Mouse (Mus musculus) liver, embryonic 12.5 days (tissue): ENCODE results near the gene Serpinb6c. TPM values are rescaled to one million over a fixed set of nuclear protein-coding genes. Genes with fewer than 3 reads are reported as not detected.

ENCODE experiments used
- ATAC-seq: fragments of 200-750 bp; cut with Nextera tagmentation; 2 replicates; pipeline ENCODE4 v1.8.0; 2017; ENCODE audit warnings: moderate number of reproducible peaks, mild to moderate bottlenecking, moderate library complexity
- H3K27ac ChIP-seq: fragments of 300-500 bp; sonication (generic); 2 replicates; pipeline ENCODE4 v1.5.1; 2016; ENCODE audit warnings: mild to moderate bottlenecking
- H3K27me3 ChIP-seq: fragments of 300-500 bp; sonication (generic); replicated peaks from 2 replicates; pipeline ENCODE4 v1.6.1; 2016; ENCODE audit warnings: mild to moderate bottlenecking, moderate library complexity
- H3K36me3 ChIP-seq: fragments of 300-500 bp; sonication (generic); 2 replicates; pipeline ENCODE4 v1.6.1; 2016; ENCODE audit warnings: mild to moderate bottlenecking, moderate library complexity
- H3K4me1 ChIP-seq: fragments of 300-500 bp; sonication (generic); 2 replicates; pipeline ENCODE4 v1.6.1; 2016
- H3K4me2 ChIP-seq: fragments of 300-500 bp; sonication (generic); 2 replicates; pipeline ENCODE4 v1.6.1; 2016; ENCODE audit warnings: mild to moderate bottlenecking, moderate library complexity
- H3K4me3 ChIP-seq: fragments of 300-500 bp; sonication (generic); 2 replicates; pipeline ENCODE4 v1.5.1; 2016; ENCODE audit warnings: mild to moderate bottlenecking, moderate library complexity
- H3K9ac ChIP-seq: fragments of 300-500 bp; sonication (generic); 2 replicates; pipeline ENCODE4 v1.6.1; 2016; ENCODE audit warnings: mild to moderate bottlenecking, moderate library complexity
- H3K9me3 ChIP-seq: fragments of 300-500 bp; sonication (generic); replicated peaks from 2 replicates; pipeline ENCODE4 v1.6.1; 2016; ENCODE audit warnings: mild to moderate bottlenecking, moderate library complexity
- whole genome bisulfite sequencing: fragments of 180-500 bp; shearing (Covaris S2); methylation state at CpG from one replicate; pipeline ENCODE4 v1.1.7; 2016; ENCODE audit not compliant: insufficient replicate concordance; 5-methylcytosine and 5-hydroxymethylcytosine counted together
- polyA plus RNA-seq: library from polyadenylated mRNA; unstranded; fragments of >200 nt; fragmentation: Nextera tagmentation; extraction: Ambion mirVana; gene quantifications from 2 replicates; pipeline ENCODE4 v1.2.1, GENCODE M21; 2016

The Serpinb6c gene
- polyA plus RNA-seq, 1 experiment from 2014 or later = not detected

DNA sequence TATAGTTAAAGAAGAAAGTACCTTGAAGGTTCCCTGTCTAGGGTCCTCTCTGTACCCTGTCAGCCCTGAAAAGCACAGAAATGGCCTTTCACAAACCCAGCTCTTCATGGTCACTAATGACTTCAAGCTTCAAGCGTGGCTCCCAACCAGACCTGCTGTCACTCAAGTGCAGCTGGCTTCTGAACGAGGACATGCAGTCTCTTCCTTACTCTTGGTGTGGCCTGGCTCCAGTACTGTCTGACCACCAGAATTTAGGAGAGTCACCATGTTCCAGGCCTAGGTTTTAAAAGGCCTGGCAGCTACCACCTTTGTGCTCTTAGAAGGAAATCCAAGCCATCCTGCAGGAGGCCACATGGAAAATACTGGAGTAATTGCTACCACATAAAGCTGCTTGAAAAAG lies 24.8 kb upstream of the Serpinb6c start:
- Histone ChIP-seq H3K4me1 (peaks cover under 1% of the 10 kb centered on the region; the same call in 1 of the 2 replicates), H3K27ac (no peak overlapping the region), H3K9ac (no peak overlapping the region), H3K36me3 (no peaks in the 10 kb centered on the region), H3K27me3 (peaks cover under 1% of the 10 kb centered on the region; the same call in 1 of the 2 replicates), H3K4me3 (no peak overlapping the region), H3K9me3 (no peaks in the 10 kb centered on the region), H3K4me2 (no peak overlapping the region)
- no peak for ATAC-seq
- WGBS = 63% methylated on average over 2 of the region's 2 CpGs

DNA sequence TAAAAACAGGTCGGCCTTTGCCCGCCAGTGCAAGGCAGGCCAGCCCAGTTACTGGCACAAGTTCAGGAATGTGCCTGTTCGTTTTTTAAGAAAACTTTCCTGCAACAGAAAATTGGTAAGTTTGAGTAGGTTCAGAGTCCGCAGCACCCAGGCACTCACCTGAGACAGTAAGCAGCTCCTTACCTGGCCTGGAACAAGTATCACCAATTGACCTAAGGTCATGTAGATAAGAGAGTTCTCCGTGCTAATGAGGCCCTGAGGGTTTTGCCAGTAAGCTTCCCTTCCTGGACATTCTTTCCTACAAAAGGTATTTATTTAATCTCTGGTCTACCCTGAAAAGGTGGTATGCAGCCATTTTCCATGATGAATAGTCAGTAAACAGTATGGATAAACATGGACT lies 16.2 kb upstream of the Serpinb6c start:
- H3K27ac ChIP-seq = no peak overlapping the region
- ATAC-seq = no peak
- H3K4me3 ChIP-seq = no peak overlapping the region
- no peaks in the 10 kb centered on the region for H3K4me1 ChIP-seq
- H3K9ac ChIP-seq = no peak overlapping the region
- WGBS = 71% methylated on average over 5 of the region's 5 CpGs
- no peaks in the 10 kb centered on the region for H3K27me3 ChIP-seq
- H3K36me3 ChIP-seq = peaks cover 16% of the 10 kb centered on the region
- H3K4me2 ChIP-seq = no peak overlapping the region
- no peaks in the 10 kb centered on the region for H3K9me3 ChIP-seq

DNA sequence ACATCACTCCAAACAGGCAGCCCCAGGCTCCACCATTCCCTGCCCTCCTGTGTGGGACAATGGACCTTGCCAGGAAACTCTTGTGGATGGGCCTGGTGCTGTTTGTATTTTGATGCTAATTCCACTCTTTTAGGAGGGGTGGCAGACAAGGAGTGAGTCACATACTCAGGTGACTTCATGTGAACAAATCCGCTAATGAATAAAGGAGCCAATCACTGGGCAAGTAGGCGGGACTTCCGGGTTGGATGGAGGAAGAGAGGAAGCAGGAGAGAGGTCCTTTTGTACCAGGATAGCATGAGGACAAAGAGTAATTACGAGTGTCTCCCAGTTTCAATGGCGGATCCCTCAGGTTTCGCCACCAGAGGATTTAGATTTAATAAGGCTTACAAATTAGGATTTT lies 15.5 kb upstream of the Serpinb6c start:
- Histone ChIP-seq H3K27me3 (no peaks in the 10 kb centered on the region), H3K9me3 (no peaks in the 10 kb centered on the region), H3K4me3 (no peak overlapping the region), H3K27ac (no peak overlapping the region), H3K36me3 (peaks cover 16% of the 10 kb centered on the region), H3K4me1 (no peaks in the 10 kb centered on the region), H3K4me2 (no peak overlapping the region), H3K9ac (no peak overlapping the region)
- WGBS = 84% methylated on average over 6 of the region's 6 CpGs
- ATAC-seq = no peak

DNA sequence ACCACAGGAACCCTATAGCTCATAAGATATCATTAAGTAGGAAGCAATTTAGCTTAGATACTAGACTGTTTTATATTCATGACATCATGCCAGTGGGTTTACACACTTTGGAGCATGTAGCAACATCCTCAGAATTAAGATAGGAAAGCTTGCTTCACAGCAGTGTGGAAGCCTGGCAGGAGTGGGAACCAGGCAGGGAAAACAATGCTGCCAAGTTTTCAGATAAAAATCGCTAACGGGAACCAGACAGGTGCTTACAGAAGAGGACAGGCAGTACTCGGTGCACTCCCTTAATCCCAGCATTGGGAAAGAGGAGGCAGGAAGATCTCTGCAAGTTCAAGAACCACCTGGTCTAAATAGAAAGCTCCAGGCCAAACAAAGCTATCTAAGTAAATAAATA lies 1.3 kb upstream of the Serpinb6c start:
- no peak overlapping the region for H3K4me2 ChIP-seq
- no peaks in the 10 kb centered on the region for H3K36me3 ChIP-seq
- H3K9me3 ChIP-seq = no peaks in the 10 kb centered on the region
- no peaks in the 10 kb centered on the region for H3K4me1 ChIP-seq
- H3K27me3 ChIP-seq = no peaks in the 10 kb centered on the region
- ATAC-seq = no peak
- H3K9ac ChIP-seq = no peak overlapping the region
- no peak overlapping the region for H3K27ac ChIP-seq
- 60% methylated on average over 3 of the region's 3 CpGs for WGBS
- no peak overlapping the region for H3K4me3 ChIP-seq

DNA sequence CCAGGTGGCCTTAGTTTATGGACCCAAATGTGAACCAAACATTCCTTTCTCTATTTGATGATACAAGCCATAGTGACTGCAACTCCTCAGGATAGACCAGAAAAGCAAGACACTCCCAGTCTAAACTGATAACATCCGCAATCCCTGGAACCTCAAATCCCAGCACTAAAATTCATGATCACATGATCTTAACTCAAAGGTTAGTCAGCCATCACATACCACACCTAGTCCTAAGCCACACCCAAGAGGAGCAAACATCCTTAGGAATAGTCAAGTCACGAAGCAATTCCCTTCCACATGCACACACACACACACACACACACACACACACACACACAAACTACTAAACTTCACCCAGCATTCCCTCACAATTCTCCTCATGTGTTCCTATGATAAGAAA lies 2.2 kb downstream of the Serpinb6c start:
- no peak for ATAC-seq
- no peaks in the 10 kb centered on the region for H3K36me3 ChIP-seq
- no peaks in the 10 kb centered on the region for H3K9me3 ChIP-seq
- H3K4me2 ChIP-seq = no peak overlapping the region
- H3K4me1 ChIP-seq = no peaks in the 10 kb centered on the region
- H3K4me3 ChIP-seq = no peak overlapping the region
- no peak overlapping the region for H3K27ac ChIP-seq
- no peak overlapping the region for H3K9ac ChIP-seq
- 79% methylated on average over 2 of the region's 2 CpGs for WGBS
- no peaks in the 10 kb centered on the region for H3K27me3 ChIP-seq

DNA sequence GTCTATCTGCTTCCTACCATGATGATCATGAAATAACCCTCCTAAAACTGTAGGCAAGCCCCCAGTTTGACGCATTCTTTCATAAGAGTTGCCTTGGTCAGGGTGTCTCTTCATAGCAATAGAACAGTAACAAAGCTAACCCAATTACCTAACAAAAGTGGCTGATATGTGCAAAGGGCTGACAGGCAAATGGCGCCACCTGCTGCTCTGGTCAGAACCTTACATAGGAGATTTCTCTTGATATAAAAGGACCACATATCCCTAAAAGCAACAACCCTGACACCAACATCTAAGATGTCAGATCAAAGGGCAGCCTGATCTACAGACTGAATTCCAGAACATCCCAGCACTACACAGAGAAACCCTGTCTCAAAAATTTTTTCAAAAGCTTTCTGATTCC lies 11.3 kb downstream of the Serpinb6c start:
- H3K4me2 ChIP-seq = no peak overlapping the region
- H3K36me3 ChIP-seq = no peaks in the 10 kb centered on the region
- no peaks in the 10 kb centered on the region for H3K27me3 ChIP-seq
- WGBS = 38% methylated on average over 2 of the region's 2 CpGs
- H3K9me3 ChIP-seq = no peaks in the 10 kb centered on the region
- H3K4me3 ChIP-seq = no peak overlapping the region
- ATAC-seq = no peak
- H3K4me1 ChIP-seq = no peaks in the 10 kb centered on the region
- H3K27ac ChIP-seq = no peak overlapping the region
- no peak overlapping the region for H3K9ac ChIP-seq

DNA sequence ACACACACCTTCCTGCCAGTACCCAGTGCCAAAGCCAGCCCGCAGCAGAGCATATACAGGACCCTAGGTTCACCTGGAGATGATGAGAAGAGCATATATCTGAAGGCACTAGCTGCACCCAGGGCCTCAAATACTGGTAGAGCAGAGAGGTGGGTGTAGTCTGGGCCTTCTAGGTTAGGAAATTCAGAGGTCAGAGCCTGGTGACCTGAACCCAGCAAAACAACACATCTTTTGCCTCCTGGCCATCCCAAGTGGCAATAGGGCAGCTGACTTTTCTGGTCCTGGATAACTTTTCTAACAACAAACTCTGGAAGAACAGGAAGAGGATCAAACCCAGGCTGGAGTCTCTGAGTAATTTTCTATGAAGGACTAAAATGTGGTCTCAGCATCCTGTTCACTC lies 62.2 kb downstream of the Serpinb6c start, which contains the start of gene Serpinb6e:
Gene Serpinb6e, minus strand, starts transcription at position 101 of the 400 bp plus-strand sequence.
- no peaks in the 10 kb centered on the region for H3K36me3 ChIP-seq
- H3K4me2 ChIP-seq = no peak within 1 kb of the TSS
- no peaks in the 10 kb centered on the region for H3K9me3 ChIP-seq
- no peak within 1 kb of the TSS for H3K4me3 ChIP-seq
- ATAC-seq = no peak
- H3K27me3 ChIP-seq = no peaks in the 10 kb centered on the region
- H3K27ac ChIP-seq = no peak within 1 kb of the TSS
- WGBS = 25% methylated on average over 1 of the region's 1 CpGs
- no peaks in the 10 kb centered on the region for H3K4me1 ChIP-seq
- H3K9ac ChIP-seq = no peak within 1 kb of the TSS

DNA sequence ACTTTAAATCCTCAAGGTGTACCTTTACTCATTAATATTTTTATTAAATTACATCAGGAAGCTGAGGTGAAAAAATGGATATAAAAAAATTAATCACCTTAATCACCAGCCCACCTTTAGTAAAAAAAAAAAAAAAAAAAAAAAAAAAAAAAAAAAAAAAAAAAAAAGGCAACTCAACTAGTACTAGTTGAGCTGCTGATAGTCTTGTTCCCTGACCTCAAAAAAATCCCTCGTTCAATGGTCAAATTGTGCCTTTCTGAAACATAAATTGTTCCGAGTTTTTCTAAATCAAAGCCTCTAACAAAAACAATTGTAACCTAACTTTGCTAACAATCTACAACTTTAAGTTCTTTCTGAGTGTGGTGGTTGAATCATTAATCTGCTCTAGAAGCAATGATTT lies 74.8 kb downstream of the Serpinb6c start:
- Histone ChIP-seq H3K4me1 (no peaks in the 10 kb centered on the region), H3K4me3 (no peak overlapping the region), H3K36me3 (no peaks in the 10 kb centered on the region), H3K27ac (no peak overlapping the region), H3K4me2 (no peak overlapping the region), H3K27me3 (no peaks in the 10 kb centered on the region), H3K9me3 (no peaks in the 10 kb centered on the region), H3K9ac (no peak overlapping the region)
- WGBS = 64% methylated on average over 2 of the region's 2 CpGs
- no peak for ATAC-seq

Other genes with a start within 250 kb of the Serpinb6c start
- gene Serpinb6d, start 244.3 kb downstream of the Serpinb6c start, polyA plus RNA-seq = not detected in 2 replicates
- gene Serpinb6e, start 62.3 kb downstream of the Serpinb6c start, polyA plus RNA-seq = not detected in 2 replicates
- 24.5 and 25.8 TPM in 2 replicates for gene Nqo2, start 59.0 kb upstream of the Serpinb6c start, polyA plus RNA-seq
- gene Ripk1, start 96.7 kb upstream of the Serpinb6c start, polyA plus RNA-seq = 19.6 and 20.2 TPM in 2 replicates
- gene Serpinb6a, start 97.1 kb upstream of the Serpinb6c start, polyA plus RNA-seq = 12.7 and 12.9 TPM in 2 replicates
- 29.2 and 29.3 TPM in 2 replicates for gene Bphl, start 131.9 kb upstream of the Serpinb6c start, polyA plus RNA-seq
- 67.3 and 68.1 TPM in 2 replicates for gene Tubb2a, start 172.3 kb upstream of the Serpinb6c start, polyA plus RNA-seq
- 1.6 and 1.9 TPM in 2 replicates for gene Tubb2b, start 224.8 kb upstream of the Serpinb6c start, polyA plus RNA-seq